Mouse (Mus musculus) gastrocnemius, adult 2 months (tissue): ENCODE data around the gene Mrpl4. TPM values are rescaled to one million over a fixed set of nuclear protein-coding genes. Genes with fewer than 3 reads are reported as not detected.

Experiments used
- DNase-seq: peaks from one replicate; pipeline ENCODE4 v3.0.0; 2022
- H3K27ac ChIP-seq: fragments of 200-600 bp; 2 replicates; pipeline ENCODE4 v1.8.1; 2022; ENCODE audit warnings: mild to moderate bottlenecking
- H3K4me3 ChIP-seq: fragments of 200-600 bp; 2 replicates; pipeline ENCODE4 v1.8.1; 2022; ENCODE audit warnings: mild to moderate bottlenecking, moderate library complexity
- CTCF ChIP-seq: fragments of 200-600 bp; IDR thresholded peaks from 2 replicates; pipeline ENCODE4 v1.8.1; 2022; ENCODE audit warnings: antibody characterized with exemption, mild to moderate bottlenecking, moderate library complexity
- intact Hi-C: fragments of 180-260 bp; cut with DNase I; formaldehyde crosslinking; loops from one replicate; pipeline ENCODE4 v1.15.1; 2025
- total RNA-seq, 2 experiments: library from RNA; stranded (reverse); gene quantifications; 2 replicates each; pipeline ENCODE4 v1.2.3; 2021

The Mrpl4 gene
- total RNA-seq, 2 experiments from 2014 or later, result 51.8 to 70.0 TPM

DNA sequence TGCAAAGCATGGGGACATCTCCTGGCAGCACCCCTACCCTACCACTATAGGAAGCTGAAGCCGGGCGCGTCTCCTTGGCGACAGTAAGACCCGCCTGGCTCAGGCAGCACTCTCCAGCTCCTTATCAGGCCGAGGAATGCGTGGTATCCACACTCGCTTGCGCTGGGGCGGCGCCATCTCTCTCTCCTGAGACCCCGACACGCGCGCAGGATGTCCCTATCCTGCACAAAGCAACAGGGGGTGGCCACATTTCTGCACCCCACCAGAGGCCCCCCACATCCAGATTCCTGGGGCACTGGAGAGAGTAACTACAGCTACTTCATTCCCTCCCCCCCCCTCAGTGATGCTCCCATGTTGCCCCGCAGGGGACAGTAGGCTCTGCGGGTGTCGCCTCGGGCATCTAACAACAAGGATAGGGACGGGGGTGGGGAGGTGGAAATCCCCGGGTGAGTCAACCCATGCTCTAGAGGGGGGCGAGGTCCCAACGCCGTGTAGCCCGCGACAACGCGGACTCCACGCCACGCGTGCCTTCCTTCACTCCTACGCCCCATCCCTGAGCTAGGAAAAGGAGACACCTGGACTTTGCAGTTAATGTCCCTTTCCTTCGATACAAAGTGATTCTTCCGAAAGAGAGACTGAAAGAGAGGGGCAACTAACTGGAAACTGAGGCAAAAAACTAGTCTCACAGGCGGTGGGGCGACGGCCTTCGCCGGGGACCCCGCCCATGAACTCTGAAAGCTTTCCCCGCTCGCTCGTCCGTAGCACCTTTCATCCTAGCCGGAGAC, 26.9 kb upstream of the Mrpl4 start:
- peak; percentile 38 for DNase-seq
- intact Hi-C loops, result no loop called here
- no peak for TF ChIP-seq CTCF
- Histone ChIP-seq H3K4me3 (peak overlapping the region; percentile 79), H3K27ac (peak overlapping the region; percentile 90)

DNA sequence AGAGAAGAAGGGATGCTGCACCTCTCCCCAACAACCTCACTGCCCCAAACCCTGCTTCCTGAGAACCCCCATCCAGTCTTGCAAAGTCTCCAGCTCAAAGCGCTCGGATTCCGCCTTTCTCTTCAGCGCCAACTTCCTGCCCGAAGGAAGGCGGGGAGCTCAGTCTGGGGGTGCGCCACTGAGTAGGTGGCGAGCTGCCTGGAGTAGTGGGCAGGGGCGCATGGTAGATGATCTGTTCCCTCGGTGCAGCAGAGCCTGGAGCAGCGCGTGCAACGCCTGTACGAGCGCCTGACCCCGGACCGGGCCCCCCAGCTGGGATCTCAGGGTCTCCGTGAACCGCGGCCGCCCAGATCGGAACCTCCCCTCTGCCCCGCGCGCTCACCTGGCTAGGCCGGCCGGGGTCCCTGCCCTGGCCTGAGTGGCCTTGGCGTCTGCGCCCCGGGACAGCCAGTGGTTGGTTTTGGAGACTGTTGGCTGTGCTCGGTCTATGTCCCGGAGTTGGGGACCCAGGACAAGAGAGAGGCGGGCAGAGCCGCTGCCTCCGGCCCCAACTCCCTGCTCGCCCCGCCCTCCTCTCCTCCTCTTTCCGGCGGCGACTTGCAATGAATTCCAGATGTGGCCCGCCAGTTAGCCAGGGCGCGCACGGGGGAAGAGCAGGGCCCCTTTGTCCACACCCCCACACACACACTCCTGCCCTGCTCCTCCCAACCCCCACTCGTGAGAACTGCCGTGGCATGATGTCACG, 26.1 kb upstream of the Mrpl4 start, which contains the start of gene S1pr2:
TSS of gene S1pr2 (minus strand) at position 566 of the 745 bp plus-strand sequence.
- Histone ChIP-seq H3K4me3 (peak within 1 kb of the TSS; percentile 79), H3K27ac (peak within 1 kb of the TSS; percentile 90)
- intact Hi-C loops, result no loop called here
- no peak for TF ChIP-seq CTCF
- peak; percentile 91 for DNase-seq

DNA sequence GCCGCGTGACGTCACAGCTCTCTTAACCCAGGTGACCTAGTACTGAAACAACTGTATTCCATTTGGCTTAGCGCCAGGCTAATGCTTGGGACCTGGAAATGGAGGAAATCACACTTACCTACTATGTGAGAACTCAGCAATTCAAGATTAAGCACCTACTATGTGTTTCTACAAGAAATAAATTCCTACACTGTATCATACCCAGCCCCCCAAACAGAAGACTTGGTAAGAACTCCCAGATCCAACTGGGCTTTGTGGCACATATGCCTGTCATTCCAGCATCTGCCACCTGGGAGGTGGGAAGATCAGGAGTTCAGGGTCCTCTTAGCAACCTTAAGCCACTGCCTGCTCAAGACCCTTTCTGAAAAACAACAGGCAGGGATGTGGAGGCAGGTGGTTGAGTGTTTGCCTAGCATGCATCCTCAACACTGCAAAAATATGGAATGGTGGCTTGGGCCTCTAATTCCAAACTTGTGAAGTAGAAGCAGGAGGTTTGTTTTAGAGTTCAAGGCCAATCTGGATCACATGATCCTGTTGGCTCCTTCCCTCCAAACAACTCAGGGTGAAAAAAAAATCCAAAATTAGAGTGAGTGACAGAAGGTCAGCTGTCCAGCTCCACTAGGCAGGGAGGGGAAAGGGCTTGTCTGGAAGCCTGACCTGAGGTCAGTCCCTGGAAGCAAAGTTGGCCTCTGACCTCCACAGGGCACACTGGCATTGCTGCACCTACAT, 25.4 kb upstream of the Mrpl4 start:
- intact Hi-C loops, result no loop called here
- Histone ChIP-seq H3K27ac (peak overlapping the region; percentile 90), H3K4me3 (peak overlapping the region; percentile 79)
- no peak for DNase-seq
- no peak for TF ChIP-seq CTCF

DNA sequence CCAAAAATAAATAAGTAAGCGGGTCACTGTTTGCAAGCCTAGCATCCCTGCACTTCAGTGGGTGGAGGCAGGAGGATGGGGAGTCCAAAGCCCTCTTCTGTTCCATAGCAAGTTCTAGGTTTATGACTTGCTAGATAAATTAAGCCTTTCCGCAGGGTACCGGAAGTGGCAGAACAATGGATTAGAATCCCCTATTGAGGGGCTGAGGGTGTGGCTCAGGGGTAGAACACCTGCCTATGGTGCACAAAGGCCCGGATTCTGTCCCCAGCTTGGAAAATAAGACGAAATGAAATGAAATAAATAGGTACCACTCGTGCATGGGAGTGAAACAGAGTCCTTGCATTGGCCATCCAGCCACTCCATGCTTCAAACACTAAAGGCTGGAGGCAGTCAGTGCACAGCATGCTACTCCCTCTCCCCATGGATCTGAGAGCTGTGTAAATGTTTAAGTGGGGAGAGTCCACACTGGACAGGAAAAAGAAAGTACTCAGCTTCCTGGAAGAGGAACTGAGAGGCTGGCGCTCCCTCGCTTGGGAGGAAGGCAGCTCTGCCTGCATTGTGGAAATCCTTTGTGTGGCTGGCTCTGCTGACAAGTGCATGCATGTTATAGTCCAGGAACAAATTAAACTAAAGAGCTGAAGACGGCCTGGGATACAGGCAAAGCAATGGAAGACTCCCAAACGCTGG, 24.0 kb upstream of the Mrpl4 start:
- no peak for DNase-seq
- 0 out of 2 replicates have a peak overlapping the region, but pooled peaks have one; percentile 12 for H3K27ac ChIP-seq
- intact Hi-C loops, result no loop called here
- TF ChIP-seq CTCF, result no peak
- H3K4me3 ChIP-seq, result no peak overlapping the region

DNA sequence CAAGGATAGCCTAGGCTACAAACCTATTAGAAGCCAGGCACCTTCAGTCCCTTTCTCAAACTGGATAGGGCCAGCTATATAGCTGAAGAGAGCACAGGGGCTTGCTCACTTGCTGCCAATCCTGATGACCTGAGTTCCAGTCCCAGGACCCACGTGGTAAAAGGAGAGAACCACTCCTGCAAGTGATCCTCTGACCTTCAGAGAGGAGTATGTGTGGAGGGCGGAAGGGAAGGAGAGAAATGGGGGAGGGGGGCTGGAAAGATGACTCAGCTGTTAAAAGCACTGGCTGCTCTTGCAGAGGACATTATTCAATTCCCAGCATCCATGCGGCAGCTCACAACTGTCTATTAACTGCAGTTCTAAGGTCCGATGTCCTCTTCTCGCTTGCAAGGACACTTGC, 23.4 kb upstream of the Mrpl4 start:
- intact Hi-C loops, result no loop called here
- no peak for TF ChIP-seq CTCF

DNA sequence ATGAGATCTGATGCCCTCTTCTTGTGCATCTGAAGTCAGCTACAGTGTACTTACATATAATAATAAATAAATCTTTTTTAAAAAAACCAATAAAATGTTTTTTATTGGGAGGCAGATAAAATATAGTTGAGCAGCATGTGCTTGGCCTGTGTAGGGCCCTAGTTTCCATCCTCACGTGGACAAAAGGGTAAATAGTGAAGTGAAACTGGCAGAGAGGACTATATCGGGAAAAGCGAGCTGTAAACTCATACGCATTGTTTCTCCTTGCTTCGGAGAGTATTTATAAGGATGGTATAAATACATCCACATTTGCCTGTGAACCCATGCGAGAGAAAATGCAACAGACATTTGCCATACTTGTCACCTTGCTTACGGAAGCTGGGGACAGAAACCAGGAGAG, 22.8 kb upstream of the Mrpl4 start:
- intact Hi-C loops, result no loop called here
- no peak overlapping the region for H3K27ac ChIP-seq
- no peak for TF ChIP-seq CTCF
- no peak for DNase-seq
- H3K4me3 ChIP-seq, result no peak overlapping the region

More for the DNA sequence above, 23.4 kb upstream of the Mrpl4 start:
- H3K4me3 ChIP-seq, result no peak overlapping the region
- no peak for DNase-seq
- 0 out of 2 replicates have a peak overlapping the region, but pooled peaks have one; percentile 12 for H3K27ac ChIP-seq

DNA sequence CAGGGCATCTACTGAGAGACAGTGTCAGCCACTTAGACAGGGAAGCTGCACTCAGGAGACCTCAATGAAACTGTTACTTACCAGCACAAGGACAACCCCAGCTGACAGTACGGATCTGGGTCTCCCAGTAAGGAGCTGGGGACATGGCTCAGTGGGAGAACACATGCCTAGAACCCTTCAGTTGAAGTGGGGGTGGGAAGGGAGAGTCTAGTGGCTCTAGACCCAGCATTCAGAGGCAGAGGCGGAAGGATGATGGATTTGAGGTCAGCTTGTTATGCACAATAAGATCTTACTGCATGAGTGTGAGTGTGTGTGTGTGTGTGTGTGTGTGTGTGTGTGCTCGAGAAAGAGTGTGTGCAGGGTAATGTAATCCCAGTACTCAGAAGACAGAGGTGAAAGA, 20.4 kb upstream of the Mrpl4 start:
- TF ChIP-seq CTCF, result no peak
- DNase-seq, result no peak
- H3K27ac ChIP-seq, result no peak overlapping the region
- no peak overlapping the region for H3K4me3 ChIP-seq
- intact Hi-C loops, result no loop called here

DNA sequence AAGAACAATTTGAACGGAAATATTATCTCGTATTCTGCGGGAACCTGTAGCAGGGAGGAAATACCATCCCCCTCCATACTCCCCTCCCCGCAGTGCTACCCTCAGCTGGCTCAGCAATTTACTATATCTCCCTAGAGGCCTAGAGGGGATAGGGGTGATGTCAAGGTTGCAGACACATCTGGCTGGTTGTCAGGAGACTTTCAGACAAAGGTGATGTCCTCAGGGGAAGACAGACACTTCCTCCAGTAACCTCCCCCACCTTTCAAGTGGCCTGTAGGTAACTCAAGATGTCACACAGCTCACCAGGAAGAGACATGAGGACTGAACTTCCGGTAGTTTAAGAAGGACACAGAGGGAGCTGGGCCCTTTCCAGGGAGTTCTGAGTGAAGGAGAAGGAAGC, 19.4 kb upstream of the Mrpl4 start:
- no peak for TF ChIP-seq CTCF
- Histone ChIP-seq H3K4me3 (no peak overlapping the region), H3K27ac (no peak overlapping the region)
- DNase-seq, result no peak
- intact Hi-C loops, result no loop called here

DNA sequence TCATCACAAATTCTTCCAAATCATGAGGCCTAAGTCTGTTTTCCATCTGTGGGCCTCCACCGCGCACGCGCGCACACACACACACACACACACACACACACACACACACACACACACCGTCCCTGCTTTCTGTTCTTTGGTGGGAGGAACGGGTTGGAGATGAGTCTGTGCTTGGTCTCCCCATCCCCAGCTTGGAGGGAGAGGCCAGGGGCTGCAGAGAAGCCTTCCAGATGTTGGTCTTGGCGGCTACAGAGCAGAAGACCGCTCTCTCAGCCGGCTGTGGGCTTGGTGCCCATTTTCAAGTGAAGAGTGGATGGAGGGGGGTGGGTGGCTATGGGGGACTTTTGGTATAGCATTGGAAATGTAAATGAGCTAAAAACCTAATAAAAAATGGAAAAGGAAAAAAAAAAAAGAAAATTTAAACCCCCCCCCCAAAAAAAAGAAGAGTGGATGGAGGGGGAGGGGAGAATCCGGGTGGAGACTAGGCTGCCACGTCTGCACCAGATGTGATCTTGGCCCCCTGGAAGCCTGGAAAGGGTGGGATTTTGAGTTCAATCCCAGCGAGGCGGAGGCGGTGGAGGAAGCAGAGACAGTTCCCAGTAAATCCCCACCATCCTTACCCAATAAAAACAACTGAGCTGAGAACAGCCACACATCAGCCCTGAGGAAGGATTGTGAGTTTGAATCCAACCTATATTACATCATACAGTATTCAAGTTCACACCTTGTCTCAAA, 15.4 kb upstream of the Mrpl4 start:
- Histone ChIP-seq H3K4me3 (no peak overlapping the region), H3K27ac (peak overlapping the region; percentile 64)
- DNase-seq, result peak; percentile 62
- TF ChIP-seq CTCF, result no peak
- intact Hi-C loops, result no loop called here

DNA sequence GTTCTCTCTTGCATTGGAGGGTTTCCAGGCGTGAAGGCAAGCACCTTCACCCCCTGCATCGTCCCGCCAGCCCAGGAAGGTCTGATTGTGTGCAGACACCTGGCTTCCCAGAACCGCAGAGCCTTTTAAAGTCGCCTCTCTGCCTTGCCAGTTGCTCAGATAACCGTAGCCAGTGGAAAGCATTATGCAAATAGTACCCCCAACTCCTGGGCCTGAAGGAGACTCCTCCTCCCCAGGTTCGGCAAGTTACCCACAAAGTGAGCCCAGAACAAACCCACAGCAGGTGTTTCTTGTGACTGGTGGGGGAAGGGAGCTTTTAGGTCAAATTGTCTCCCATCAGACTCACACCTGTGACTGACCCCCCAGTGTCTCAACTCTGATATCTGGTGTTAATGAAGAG, 14.6 kb upstream of the Mrpl4 start:
- Histone ChIP-seq H3K27ac (0 out of 2 replicates have a peak overlapping the region, but pooled peaks have one; percentile 12), H3K4me3 (no peak overlapping the region)
- DNase-seq, result no peak
- intact Hi-C loops, result no loop called here
- no peak for TF ChIP-seq CTCF

DNA sequence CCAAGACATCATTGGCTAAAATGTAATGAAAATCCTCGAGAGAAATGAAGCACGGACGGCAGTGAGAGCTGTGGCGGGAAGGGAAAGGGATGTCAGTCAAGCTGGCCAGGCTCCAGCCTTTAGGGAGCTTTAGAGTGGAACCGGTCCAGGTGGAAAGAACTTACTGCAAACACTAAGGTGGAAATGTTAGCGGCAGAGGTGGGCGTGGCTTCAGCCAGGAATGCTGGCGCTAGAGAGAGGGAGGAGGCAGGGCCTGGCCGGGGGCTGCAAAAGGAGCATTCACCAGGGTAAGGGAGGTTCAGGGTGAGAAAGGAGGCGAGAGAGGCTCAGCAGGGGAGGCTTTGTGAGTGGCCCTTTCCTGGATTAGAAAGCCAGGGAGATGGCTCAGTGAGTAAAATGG, 11.7 kb upstream of the Mrpl4 start:
- Histone ChIP-seq H3K27ac (no peak overlapping the region), H3K4me3 (peak overlapping the region; percentile 31; the same call in 1 of the 2 replicates)
- DNase-seq, result no peak
- intact Hi-C loops, result no loop called here
- no peak for TF ChIP-seq CTCF
